Mouse (Mus musculus): ENCODE results near the gene Pdrg1. TPM values are rescaled to one million over a fixed set of nuclear protein-coding genes. Genes with fewer than 3 reads are reported as not detected.

Pdrg1 gene
- polyA plus RNA-seq, 1 experiment from 2014 or later = 66.8 TPM

- no peaks in the 10 kb centered on the region for H3K27me3 ChIP-seq (ENCODE audit: control insufficient read depth, insufficient read depth, low read length)
- TF ChIP-seq EP300 (optimal IDR thresholded peaks at IDR 0.05) = no peak
- no peak for TF ChIP-seq CTCF (IDR thresholded peaks at IDR 0.05; ENCODE audit: low read depth)
- peak within 1 kb of the TSS; percentile 35; the same call in 1 of the 2 replicates for H3K9ac ChIP-seq (ENCODE audit: low read length)
- no peaks in the 10 kb centered on the region for H3K4me1 ChIP-seq (replicated peaks; ENCODE audit: control insufficient read depth, insufficient read depth)
- ATAC-seq (ENCODE audit: low FRiP score, low TSS enrichment) = peak; percentile 79; the same call in 1 of the 2 replicates
- H3K4me3 ChIP-seq (ENCODE audit: low read depth, low read length) = peak within 1 kb of the TSS; percentile 35
- under 1% methylated on average over 34 of the region's 34 CpGs for WGBS
- H3K36me3 ChIP-seq (ENCODE audit: control insufficient read depth, insufficient read depth, low read length) = no peaks in the 10 kb centered on the region
- peak within 1 kb of the TSS; percentile 61 for H3K4me2 ChIP-seq (replicated peaks; ENCODE audit: low read depth)
- no peaks in the 10 kb centered on the region for H3K9me3 ChIP-seq (ENCODE audit: control insufficient read depth, low read length)
- DNase-seq (ENCODE audit: low spot score) = peak; percentile 51
- no peak within 1 kb of the TSS for H3K27ac ChIP-seq (replicated peaks)
Measured at GRCm38 (mm10) chr2:152962091-152962793, 53.0 kb downstream of the Pdrg1 start, which contains the start of gene Ttll9. Ttll9 (plus strand) TSS chr2:152962485.

Other genes starting within 250 kb of the Pdrg1 start
- 45.6 and 48.7 TPM in 2 replicates for gene Bcl2l1, start 183.7 kb downstream of the Pdrg1 start, polyA plus RNA-seq (2015; fragmentation: Nextera tagmentation; extraction: Ambion mirVana)
- gene Tpx2, start 167.5 kb downstream of the Pdrg1 start, polyA plus RNA-seq (2015; fragmentation: Nextera tagmentation; extraction: Ambion mirVana) = 14.0 and 17.7 TPM in 2 replicates
- 0.02 TPM in 1 of 2 replicates, not detected in the other for gene Mylk2, start 104.1 kb downstream of the Pdrg1 start, polyA plus RNA-seq (2015; fragmentation: Nextera tagmentation; extraction: Ambion mirVana)
- 2.3 and 2.6 TPM in 2 replicates for gene Foxs1, start 82.2 kb downstream of the Pdrg1 start, polyA plus RNA-seq (2015; fragmentation: Nextera tagmentation; extraction: Ambion mirVana)
- 0.27 and 0.36 TPM in 2 replicates for gene Dusp15, start 63.7 kb downstream of the Pdrg1 start, polyA plus RNA-seq (2015; fragmentation: Nextera tagmentation; extraction: Ambion mirVana)
- gene Ttll9, start 52.9 kb downstream of the Pdrg1 start, polyA plus RNA-seq (2015; fragmentation: Nextera tagmentation; extraction: Ambion mirVana) = not detected in 2 replicates
- gene Xkr7, start 16.4 kb upstream of the Pdrg1 start, polyA plus RNA-seq (2015; fragmentation: Nextera tagmentation; extraction: Ambion mirVana) = 0.04 TPM in 1 of 2 replicates, not detected in the other
- 1.1 and 1.2 TPM in 2 replicates for gene Ccm2l, start 50.5 kb upstream of the Pdrg1 start, polyA plus RNA-seq (2015; fragmentation: Nextera tagmentation; extraction: Ambion mirVana)
- 3.2 and 3.6 TPM in 2 replicates for gene Hck, start 93.0 kb upstream of the Pdrg1 start, polyA plus RNA-seq (2015; fragmentation: Nextera tagmentation; extraction: Ambion mirVana)
- 44.0 and 45.6 TPM in 2 replicates for gene Tm9sf4, start 145.9 kb upstream of the Pdrg1 start, polyA plus RNA-seq (2015; fragmentation: Nextera tagmentation; extraction: Ambion mirVana)
- 3.3 and 3.4 TPM in 2 replicates for gene Tspyl3, start 210.0 kb upstream of the Pdrg1 start, polyA plus RNA-seq (2015; fragmentation: Nextera tagmentation; extraction: Ambion mirVana)
- gene Plagl2, start 226.0 kb upstream of the Pdrg1 start, polyA plus RNA-seq (2015; fragmentation: Nextera tagmentation; extraction: Ambion mirVana) = 6.9 and 7.7 TPM in 2 replicates
- gene Pofut1, start 226.1 kb upstream of the Pdrg1 start, polyA plus RNA-seq (2015; fragmentation: Nextera tagmentation; extraction: Ambion mirVana) = 2.6 and 2.7 TPM in 2 replicates

All from stomach, postnatal 0 days (tissue).